Mouse (Mus musculus): ENCODE data around the gene Ascl5. TPM values are rescaled to one million over a fixed set of nuclear protein-coding genes. Genes with fewer than 3 reads are reported as not detected.

The Ascl5 gene
- not detected for polyA plus RNA-seq (2014; fragmentation: Illumina TruSeq; extraction: RNeasy Lipid Tissue Mini Kit (QIAGEN cat#74804))

GRCm38 (mm10) chr1:136050312-136051012, at the start of gene Ascl5:
TSS of gene Ascl5 (plus strand) at chr1:136050804.

GRCm38 (mm10) chr1:136006292-136006748, 44.3 kb upstream of the Ascl5 start, which contains the start of gene Igfn1:
TSS of gene Igfn1 (minus strand) at chr1:136006342.

GRCm38 (mm10) chr1:136007211-136008158, 43.1 kb upstream of the Ascl5 start, which contains the start of gene Tmem9:
TSS of gene Tmem9 (plus strand) at chr1:136008150.

GRCm38 (mm10) chr1:136052547-136052946, 1.9 kb downstream of the Ascl5 start, which contains the start of gene Cacna1s:
TSS of gene Cacna1s (plus strand) at chr1:136052750.

Other genes starting within 250 kb of the Ascl5 start
- 0.14 TPM for gene Lad1, start 232.2 kb upstream of the Ascl5 start, polyA plus RNA-seq (2014; fragmentation: Illumina TruSeq; extraction: RNeasy Lipid Tissue Mini Kit (QIAGEN cat#74804))
- 2.8 TPM for gene Tnnt2, start 214.4 kb upstream of the Ascl5 start, polyA plus RNA-seq (2014; fragmentation: Illumina TruSeq; extraction: RNeasy Lipid Tissue Mini Kit (QIAGEN cat#74804))
- gene Pkp1, start 131.6 kb upstream of the Ascl5 start, polyA plus RNA-seq (2014; fragmentation: Illumina TruSeq; extraction: RNeasy Lipid Tissue Mini Kit (QIAGEN cat#74804)): 0.09 TPM
- not detected for gene Igfn1, start 44.5 kb upstream of the Ascl5 start, polyA plus RNA-seq (2014; fragmentation: Illumina TruSeq; extraction: RNeasy Lipid Tissue Mini Kit (QIAGEN cat#74804))
- 5.3 TPM for gene Tmem9, start 42.7 kb upstream of the Ascl5 start, polyA plus RNA-seq (2014; fragmentation: Illumina TruSeq; extraction: RNeasy Lipid Tissue Mini Kit (QIAGEN cat#74804))
- gene Cacna1s, start 1.9 kb downstream of the Ascl5 start, polyA plus RNA-seq (2014; fragmentation: Illumina TruSeq; extraction: RNeasy Lipid Tissue Mini Kit (QIAGEN cat#74804)): not detected
- gene Kif21b, start 80.6 kb downstream of the Ascl5 start, polyA plus RNA-seq (2014; fragmentation: Illumina TruSeq; extraction: RNeasy Lipid Tissue Mini Kit (QIAGEN cat#74804)): 0.17 TPM
- not detected for gene Mroh3, start 162.0 kb downstream of the Ascl5 start, polyA plus RNA-seq (2014; fragmentation: Illumina TruSeq; extraction: RNeasy Lipid Tissue Mini Kit (QIAGEN cat#74804))
- gene Inava, start 183.5 kb downstream of the Ascl5 start, polyA plus RNA-seq (2014; fragmentation: Illumina TruSeq; extraction: RNeasy Lipid Tissue Mini Kit (QIAGEN cat#74804)): 0.20 TPM
- gene Gpr25, start 210.1 kb downstream of the Ascl5 start, polyA plus RNA-seq (2014; fragmentation: Illumina TruSeq; extraction: RNeasy Lipid Tissue Mini Kit (QIAGEN cat#74804)): not detected

All from ovary, adult 10 weeks (tissue).